Mouse (Mus musculus) forelimb bud, embryonic 11.5 days (tissue): ENCODE measurements at regions not wholly inside any gene's neighbourhood (a gene's known extent, or its start where the extent isn't known, plus 50 kb on each side); places are given as distances from the start of the nearest gene placed in this dataset.
"Not testable (repeated sequence)": the region's sequence is repeated elsewhere in the genome, so short reads cannot be mapped to it uniquely, and the experiment has no call there.

Experiments
- DNase-seq: peaks from one replicate; pipeline ENCODE4 v3.0.0-alpha.2; 2012; ENCODE audit warnings: low read depth, low spot score

GRCm38 (mm10) chr8:126877039-126877365, 68.6 kb downstream of the Tomm20 start:
- no peak for DNase-seq

DNA sequence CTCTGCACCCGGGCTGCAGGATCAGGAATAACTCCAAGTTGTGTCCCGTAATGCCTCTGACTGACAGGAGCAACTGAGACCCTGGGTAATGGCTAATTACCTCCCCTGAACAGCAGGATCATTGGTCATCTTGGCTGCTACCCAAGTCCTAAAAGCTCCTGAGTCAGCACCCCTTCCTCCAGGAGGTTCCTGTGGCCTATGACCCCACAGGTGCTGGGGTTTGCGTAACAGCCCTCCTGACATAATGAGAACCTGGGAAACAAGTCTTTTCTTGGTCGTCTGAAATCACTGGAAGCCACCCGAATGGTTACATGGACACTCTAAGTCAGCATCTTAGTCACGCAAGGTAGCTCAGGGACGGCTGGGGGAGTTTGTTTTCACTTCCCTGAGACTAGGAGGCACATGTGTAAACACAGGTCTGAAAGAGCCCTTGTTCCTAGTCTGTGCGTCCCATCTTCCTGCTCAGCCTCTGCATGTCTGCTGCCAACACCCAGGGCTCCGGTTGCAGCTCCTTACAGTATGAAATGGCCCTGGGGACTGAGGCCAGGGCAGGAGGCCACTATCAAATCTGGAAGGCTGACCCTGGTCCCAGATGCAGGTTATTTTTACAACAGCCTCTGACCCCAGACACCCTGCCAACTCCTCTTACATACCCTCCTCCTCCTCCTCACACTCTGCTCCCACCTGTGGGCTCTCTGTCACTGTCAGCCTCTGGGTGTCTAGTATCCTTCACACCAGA, 69.2 kb downstream of the Tomm20 start:
- DNase-seq = peak; percentile 39

DNA sequence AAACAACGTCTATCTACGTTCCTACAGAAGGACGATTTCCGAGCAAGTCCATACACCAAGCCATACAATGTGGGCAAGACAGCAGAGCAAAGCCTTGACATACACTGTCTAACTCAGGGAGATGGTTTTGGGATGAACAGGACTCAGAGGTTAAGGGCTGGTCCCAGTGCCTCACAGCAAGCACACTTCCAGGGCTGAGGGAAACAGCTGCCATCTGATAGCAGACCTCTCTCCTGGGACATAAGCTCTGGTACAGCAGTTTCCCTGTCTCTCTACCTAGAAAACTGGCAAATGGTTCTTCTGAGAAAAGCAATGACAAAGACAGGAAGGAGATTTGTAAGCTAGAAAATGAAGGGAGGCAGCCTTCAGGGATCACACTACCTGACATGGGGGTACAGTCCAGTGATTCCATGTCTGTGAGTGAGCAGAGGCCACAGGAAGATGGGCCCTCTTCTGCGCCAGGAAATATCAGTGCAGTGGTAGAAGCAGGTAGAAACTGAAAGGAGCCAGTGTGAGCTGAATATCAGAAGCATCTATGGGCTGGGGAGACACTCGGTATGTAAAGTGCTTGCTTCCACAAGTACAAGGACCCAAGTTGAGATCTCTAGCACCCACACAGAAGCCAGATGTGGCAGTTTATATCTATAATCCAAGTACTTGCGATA, 70.0 kb downstream of the Tomm20 start:
- DNase-seq = no peak

DNA sequence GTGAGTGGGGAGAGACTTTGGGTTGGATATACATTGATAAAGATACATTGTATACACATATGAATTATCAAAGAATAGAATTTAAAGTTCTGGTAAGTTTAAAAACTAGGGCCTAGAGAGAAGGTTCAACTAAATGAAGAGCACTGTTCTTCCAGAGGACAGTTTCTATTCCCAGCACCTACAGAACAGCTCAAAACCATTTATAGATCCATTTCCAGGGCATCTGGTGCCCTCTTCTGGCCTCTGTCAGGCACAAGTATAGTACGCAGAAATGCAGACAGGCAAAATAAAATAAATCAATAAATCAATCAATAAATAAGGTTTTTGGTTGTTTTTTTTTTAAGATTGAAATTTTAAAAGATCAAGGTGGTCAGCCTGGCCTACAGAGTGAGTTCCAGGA, 70.8 kb downstream of the Tomm20 start:
- DNase-seq = no peak

DNA sequence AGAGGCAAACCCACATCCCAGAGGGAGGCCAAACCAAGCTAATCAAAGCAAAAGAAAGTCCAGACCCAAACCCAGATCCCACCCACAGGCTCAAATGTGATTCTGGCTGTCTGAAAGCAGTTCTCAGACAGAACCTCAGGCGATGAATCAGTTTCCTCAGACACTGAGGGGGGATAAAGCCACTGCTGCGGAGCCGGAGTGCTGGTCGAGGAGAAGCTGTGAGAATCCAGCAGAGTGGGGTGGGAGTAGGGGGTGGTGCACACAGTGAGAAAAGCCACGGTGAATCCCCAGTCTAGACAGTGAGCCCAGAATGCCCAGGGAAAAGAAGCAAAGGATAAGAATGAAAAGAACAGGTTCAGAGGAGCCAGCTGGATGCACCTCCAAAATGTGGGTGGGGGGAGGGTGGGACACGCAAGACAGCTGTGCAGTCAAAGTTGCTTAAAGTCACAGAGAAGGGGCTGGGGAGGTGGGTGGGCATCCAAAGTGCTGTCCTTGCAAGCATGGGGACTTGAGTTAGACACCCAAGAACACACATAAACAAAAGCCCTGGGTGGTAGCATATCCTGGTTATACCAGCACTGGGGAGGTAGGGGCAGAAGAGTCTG, 71.4 kb downstream of the Tomm20 start:
- DNase-seq = no peak

- no peak for DNase-seq
Observed at GRCm38 (mm10) chr8:126873306-126873705, 72.3 kb downstream of the Tomm20 start.

DNA sequence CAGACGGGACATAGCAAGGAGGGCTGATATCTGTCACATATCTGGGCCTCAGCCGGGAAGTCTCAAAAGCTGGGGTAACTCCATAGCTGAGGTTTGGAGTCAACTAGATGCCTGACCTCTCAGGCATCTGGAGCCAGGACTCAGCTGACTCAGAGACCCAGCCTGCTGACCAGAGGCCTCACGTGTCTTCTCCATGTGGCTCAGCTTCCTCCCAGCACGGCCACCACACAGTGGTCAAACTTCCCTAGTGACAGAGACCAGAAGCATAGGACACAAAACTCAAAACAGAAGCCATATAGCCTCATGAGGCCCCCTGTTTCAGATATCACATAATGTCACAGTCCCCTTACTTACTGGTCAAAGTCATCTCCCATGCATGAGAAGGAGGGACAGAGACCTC, 73.1 kb downstream of the Tomm20 start:
- no peak for DNase-seq

GRCm38 (mm10) chr8:126872133-126872532, 73.5 kb downstream of the Tomm20 start:
- no peak for DNase-seq

GRCm38 (mm10) chr8:126869464-126869850, 76.2 kb downstream of the Tomm20 start:
- no peak for DNase-seq

DNA sequence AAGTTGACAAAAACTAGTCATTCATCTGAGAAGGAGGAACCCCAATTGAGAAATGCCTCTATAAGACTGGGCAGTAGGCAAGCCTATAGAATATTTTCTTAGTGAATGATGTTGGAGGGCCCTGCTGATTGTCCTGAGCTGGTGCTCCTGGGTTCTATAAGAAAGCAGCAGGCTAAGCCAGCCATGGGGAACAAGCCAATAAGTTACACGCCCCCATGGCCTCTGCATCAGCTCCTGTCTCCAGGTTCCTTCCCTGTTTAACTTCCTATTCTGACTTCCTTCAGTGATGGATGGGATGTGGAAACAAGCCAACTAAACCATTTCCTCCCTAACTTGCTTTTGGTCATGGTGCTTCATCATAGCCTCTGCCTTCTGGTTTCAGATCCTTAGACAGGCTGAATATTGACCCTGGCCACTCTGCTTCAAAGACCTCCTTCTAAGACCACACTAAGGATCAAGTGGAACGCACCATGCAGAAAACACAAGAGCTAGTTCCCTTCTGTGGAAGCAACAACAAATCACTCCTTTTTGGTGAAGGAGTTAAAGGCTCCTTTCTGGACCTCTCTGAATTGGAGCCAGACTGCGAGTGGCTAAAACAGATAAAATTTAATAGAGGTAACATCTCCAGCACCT, 76.7 kb downstream of the Tomm20 start:
- no peak for DNase-seq

- DNase-seq = no peak
Observed at GRCm38 (mm10) chr8:126867121-126867988, 78.3 kb downstream of the Tomm20 start.

GRCm38 (mm10) chr8:126864314-126864948, 81.2 kb downstream of the Tomm20 start:
- DNase-seq = no peak

DNA sequence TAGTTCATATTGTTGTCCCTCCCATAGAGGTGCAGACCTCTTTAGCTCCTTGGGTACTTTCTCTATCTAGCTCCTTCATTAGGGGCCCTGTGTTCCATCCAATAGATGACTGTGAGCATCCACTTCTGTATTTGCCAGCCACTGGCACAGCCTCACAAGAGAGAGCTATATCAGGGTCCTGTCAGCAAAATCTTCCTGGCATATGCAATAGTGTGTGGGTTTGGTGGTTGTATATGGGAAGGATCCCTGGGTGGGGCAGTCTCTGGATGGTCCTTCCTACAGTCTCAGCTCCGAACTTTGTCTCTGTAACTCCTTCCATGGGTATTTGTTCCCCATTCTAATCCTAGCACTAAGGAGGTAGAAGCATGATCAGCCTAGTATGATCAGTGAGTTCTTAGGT, 82.0 kb downstream of the Tomm20 start:
- not testable (repeated sequence) for DNase-seq

DNA sequence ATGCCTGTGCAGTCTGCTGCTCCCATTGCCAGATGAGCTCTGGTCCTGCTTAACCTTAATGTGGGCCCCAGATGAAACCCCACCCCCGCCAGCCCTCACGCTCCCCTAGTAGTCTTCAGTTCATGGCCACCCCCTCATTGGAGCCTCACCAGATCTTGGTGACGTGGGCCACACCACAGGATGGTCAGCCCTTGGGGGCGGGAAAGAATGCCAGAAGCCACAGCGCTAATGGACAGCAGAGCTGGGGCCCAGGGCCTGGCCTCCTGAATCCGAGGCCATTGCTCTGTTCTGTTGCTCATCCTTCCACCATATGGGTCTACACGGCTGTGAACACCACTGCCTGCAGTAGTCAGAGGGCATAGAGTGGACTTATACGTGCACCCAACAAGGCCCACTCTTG, 83.9 kb downstream of the Tomm20 start:
- no peak for DNase-seq

DNA sequence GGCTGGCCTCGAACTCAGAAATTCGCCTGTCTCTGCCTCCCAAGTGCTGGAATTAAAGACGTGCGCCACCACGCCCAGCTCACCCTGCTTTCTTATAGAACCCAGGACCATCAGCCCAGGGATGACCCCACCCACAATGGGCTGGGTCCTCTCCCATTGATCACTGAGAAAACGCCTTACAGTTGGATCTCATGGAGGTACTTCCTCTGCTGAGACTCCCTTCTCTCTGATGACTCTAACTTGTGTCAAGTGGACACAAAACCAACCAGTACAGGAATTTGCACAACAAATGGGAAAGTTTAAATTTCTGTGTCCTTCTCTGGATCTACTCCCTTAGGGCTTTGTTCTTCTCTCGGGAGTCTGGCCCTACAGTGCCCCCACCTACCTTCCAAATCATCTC, 85.0 kb downstream of the Tomm20 start:
- no peak for DNase-seq

DNA sequence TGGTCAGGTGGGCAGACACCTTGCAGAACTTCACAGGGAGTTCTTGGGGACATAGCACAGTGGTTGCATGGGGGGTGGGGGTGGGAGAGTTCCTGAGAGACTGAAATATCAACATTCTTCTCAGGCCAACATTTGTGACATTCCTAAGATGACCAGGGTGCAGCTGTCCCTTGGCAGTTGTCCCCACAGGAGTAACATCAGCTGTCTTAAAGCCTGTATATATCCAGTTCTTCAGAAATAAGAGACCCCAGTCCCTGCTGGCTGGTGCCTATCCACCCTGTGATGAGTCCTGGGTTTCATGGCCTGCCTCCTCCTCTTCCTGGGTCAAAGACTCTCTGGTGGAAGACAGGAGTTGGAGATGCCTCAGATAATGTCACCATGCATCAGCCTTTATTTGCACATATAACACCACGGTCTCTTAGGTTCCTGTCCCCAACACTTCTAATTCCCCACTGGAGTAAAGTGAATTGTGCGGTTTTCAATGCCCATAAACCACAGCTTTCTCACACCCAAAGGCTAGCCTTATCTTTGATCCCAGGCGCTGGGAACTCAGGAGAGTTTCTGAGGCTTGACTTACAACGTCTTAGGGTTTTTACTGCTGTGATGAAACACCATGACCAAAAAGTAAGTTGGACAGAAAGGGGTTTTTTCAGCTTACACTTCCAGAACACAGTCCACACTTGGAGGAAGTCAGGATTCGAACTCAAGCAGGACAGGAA, 85.8 kb downstream of the Tomm20 start:
- DNase-seq = no peak

- DNase-seq = no peak
Observed at GRCm38 (mm10) chr8:126857307-126858203, 88.1 kb downstream of the Tomm20 start.

- no peak for DNase-seq
Observed at GRCm38 (mm10) chr8:126855914-126856313, 89.7 kb downstream of the Tomm20 start.

DNA sequence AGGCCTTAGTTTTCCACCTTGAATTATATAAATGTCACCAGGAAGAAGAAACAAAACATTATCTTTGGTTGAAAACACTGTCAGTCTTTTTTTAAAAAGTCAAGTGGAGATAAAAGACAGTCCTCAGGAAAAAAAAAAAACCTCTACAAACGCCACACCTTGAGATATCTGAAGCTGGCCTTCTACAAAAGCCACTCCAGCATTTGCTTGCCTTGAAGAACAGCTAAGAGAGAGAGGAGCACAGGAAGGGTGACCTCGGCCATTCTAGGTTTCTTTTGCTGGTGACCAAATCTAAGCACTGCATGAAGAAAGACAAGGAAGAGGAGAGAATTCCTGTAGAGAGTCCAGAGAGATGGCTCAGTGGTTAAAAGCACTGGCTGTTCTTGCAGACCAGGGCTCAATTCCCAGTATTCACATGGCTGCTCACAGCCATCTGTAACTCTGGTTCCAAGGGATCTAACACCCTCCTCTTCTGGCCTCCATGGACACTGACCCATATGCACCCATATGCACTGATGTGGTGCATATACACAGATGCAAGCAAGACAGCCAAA, 90.5 kb downstream of the Tomm20 start:
- no peak for DNase-seq
